Mouse (Mus musculus): ENCODE data around the gene Kat7.

Gene Kat7

DNA sequence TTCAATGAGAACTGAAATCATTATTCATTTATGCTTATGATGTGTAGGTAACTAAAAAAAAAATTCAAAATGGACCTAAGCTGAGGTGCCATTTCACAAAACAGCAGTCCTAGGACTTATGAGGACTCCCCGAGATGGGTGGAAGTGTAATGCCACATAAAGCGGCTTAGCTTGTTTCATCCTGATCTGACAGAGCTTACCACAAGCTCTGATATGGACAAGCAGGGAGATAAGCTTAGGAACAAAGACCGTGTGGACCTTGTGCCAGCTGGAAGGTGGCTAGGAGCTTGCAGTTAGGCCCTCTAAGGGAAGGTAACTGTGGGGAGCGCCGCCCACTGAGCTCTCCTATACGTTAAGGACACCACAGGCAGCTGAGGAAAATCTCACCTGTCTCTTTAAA is 34.0 kb downstream of the Kat7 start:
- no peak for DNase-seq

DNA sequence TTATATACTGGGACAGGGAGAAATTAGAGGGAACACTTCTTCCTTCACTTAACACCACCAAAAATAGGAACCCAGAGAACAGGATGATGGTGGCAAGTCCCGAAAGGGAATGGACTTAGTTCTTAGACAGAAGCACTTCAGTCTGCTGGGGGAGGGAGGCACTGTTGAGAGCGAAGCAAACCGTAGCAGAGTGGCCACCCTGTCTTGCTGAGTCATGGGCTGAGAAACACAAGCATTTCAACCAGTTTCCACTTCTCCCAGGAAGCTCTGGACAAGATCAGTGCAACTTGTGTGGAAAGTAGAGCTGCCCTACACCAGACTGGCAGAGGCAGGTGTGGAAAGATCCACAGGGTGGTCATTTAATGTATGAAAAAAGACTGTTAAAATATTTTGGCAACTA is 35.4 kb downstream of the Kat7 start:
- DNase-seq: no peak

GRCm38 (mm10) chr11:95273661-95274060 is 36.4 kb downstream of the Kat7 start:
- no peak for DNase-seq

DNA sequence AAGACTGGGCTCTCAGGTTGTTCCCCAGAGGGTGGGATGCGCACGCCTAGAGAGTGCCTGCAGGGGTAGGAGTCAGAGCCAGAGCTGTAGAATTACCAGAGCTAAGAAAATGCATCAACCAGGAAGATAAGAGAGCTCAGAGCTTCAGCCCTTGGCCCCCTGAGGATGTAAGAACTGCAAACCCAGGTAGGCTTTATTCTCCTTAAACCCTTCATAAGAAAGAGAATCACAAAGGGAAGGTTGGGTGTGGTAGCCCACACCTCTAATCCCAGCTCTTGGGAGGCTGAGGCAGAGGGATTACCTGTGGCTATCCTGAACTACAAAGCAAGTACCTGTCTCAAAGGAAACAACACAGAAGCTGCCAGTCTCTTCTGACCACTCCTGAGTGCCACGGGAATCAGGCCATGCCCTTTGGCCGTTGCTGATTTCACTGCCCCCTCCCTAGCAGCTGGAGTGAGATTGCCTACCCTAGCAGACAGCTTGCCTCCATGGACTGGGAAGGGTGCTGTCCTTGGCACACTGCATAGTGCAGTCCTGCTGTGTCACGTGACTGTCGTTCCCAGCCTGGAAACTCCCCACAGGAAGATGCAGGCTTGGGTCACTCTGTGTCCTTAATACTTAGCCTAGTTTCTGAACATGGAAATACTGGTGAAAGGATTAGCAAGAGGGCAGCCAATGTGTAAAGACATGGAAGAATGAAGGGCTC is 43.4 kb downstream of the Kat7 start:
- no peak for DNase-seq

GRCm38 (mm10) chr11:95264455-95265013 is 45.5 kb downstream of the Kat7 start:
- no peak for DNase-seq

- no peak for DNase-seq
These were observed 46.1 kb downstream of the Kat7 start for GRCm38 (mm10) chr11:95263816-95264454.

DNA sequence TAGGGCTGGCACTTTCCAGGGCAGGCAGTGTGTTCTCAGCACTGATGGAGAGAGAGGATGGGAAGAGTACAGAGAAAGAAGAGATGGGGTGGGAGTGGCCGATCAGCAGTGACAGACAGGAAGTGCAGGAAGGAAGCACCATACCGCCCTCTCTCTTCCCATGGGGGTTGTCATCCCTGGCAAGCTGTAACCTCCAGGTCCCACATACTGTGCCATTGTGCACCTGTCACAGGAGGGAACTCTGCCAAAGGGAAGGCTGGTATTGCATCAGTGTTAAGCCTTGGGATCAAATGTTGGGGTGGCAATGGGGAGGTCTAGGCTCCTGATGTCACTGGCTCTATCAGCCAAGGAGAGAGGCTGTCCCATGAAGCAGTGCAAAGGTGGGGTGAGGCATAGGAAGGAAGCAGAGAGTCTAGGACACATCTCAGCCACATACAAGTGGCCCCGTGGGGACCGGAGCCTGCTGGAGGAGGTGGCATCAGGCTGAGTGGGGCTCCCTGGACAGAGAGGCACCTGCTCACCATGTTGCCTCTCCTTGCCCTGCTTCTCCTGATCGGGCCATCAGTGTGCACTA is 48.8 kb downstream of the Kat7 start, which contains the start of gene Tac4:
Gene Tac4 (plus strand): TSS at position 352 of the 574 bp plus-strand sequence.
- peak; percentile 22 to 41 for DNase-seq

- peak; percentile 94 for DNase-seq
These were observed 50.8 kb downstream of the Kat7 start for GRCm38 (mm10) chr11:95259088-95259849.

- peak; percentile 58 to 77 for DNase-seq
These were observed 51.6 kb downstream of the Kat7 start for GRCm38 (mm10) chr11:95258490-95258889.

GRCm38 (mm10) chr11:95257930-95258329 is 52.1 kb downstream of the Kat7 start:
- no peak for DNase-seq

- DNase-seq: no peak
These were observed 54.3 kb downstream of the Kat7 start for GRCm38 (mm10) chr11:95255747-95256146.

GRCm38 (mm10) chr11:95254165-95254564 is 55.9 kb downstream of the Kat7 start:
- DNase-seq: no peak

- no peak for DNase-seq
These were observed 57.9 kb downstream of the Kat7 start for GRCm38 (mm10) chr11:95252104-95252503.

- DNase-seq: peak; percentile 81 to 87
These were observed 58.8 kb downstream of the Kat7 start for GRCm38 (mm10) chr11:95251295-95251694.

- DNase-seq: no peak
These were observed 59.9 kb downstream of the Kat7 start for GRCm38 (mm10) chr11:95250110-95250509.

GRCm38 (mm10) chr11:95247065-95247464 is 63.0 kb downstream of the Kat7 start:
- DNase-seq: no peak

- DNase-seq: no peak
These were observed 64.6 kb downstream of the Kat7 start for GRCm38 (mm10) chr11:95245456-95245855.

DNA sequence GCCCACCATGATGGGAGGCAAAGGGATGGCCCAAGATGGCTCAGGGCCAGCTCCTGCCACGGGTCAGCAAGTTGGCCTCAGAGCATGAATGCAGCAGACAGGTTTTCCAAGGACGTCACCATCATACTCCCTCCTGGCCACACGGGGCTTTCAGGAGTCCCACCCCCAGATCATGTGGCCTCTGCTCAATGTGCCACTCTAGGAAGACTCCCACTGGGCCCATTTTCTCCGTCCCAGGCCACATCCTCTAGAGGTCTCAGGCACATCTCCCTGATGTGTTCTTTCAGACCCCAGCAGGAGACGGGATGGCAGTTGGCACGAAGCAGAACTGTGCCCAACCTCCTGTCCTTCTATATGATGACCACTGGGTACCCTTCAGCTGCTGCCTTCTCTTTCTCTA is 67.4 kb downstream of the Kat7 start:
- DNase-seq: no peak

- no peak for DNase-seq
These were observed 71.6 kb downstream of the Kat7 start for GRCm38 (mm10) chr11:95238477-95238876.

GRCm38 (mm10) chr11:95232329-95232696 is 77.7 kb downstream of the Kat7 start:
- no peak for DNase-seq

- peak; percentile 83 to 91 for DNase-seq
These were observed 78.2 kb downstream of the Kat7 start for GRCm38 (mm10) chr11:95231688-95232328.

DNA sequence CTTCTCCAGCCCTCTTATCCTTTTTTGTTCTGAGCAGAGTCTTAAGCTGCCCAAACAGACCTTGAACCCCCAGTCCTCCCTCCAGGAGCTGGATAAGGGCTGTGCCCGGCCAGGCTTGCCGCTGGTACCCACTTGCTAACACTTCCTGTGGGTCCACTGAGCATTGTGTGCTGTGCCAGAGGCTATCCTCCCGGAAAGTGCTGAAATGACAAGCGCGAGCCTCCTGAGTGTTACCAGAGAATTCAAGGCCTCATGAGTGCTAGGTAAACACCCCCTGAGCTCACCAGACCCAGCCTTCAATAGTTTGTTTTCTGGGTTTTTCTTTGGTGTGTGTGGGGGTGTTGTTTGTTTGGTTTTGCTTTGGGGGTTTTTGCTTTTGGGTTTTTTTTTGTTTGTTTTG is 82.6 kb downstream of the Kat7 start:
- DNase-seq: no peak

GRCm38 (mm10) chr11:95225448-95225847 is 84.6 kb downstream of the Kat7 start:
- no peak for DNase-seq

All from cerebellum, postnatal 25 days (tissue).